Mouse (Mus musculus): Measurements from ENCODE around the gene Larp1. TPM values are rescaled to one million over a fixed set of nuclear protein-coding genes. Genes with fewer than 3 reads are reported as not detected.

Gene Larp1
- polyA plus RNA-seq, 1 experiment from 2014 or later: 25.0 TPM

DNA sequence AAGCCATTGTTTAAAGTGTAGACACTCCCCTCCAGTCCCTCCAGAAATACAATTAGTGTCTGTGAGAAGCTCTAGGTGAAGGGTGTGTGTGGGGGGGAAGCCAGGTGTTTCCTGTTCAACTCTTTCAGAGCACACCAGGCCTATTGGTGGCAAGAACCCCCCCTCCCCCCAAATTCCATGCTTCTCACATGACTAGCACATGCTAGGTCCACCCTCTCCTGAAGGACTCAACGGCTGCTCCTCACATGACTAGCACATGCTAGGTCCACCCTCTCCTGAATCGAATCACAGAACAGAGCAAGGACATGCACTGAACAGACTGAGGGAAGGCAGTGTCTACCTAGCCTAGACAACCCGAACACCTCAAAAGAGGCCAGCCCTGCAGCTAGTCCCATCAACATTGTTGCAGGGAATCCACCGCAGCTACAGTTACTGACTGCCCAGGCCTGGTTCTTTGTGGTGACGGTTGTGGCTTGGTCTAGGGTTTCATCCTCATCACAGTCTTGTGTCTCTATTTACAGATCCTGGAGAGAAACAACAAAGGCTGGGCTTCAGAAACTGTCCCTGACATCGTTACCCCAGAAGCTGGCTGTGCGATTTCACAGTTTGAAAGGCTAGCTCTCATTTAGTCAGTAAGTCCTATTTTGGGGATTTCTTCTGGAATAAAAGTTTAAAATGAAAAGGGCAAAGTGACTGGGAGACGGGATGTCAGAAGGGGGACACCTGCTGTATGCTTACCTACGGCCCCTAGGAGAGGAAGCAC, 93.9 kb downstream of the Larp1 start:
- Histone ChIP-seq H3K4me2 (replicated peaks; ENCODE audit: low read depth, low read length) (peak overlapping the region; percentile 45), H3K36me3 (ENCODE audit: control insufficient read depth, insufficient read depth, low read length) (no peaks in the 10 kb centered on the region), H3K4me3 (ENCODE audit: low read length) (peak overlapping the region; percentile 31; the same call in 1 of the 2 replicates), H3K9ac (ENCODE audit: low read depth, low read length) (peak overlapping the region; percentile 52; the same call in 1 of the 2 replicates), H3K27me3 (ENCODE audit: control insufficient read depth, insufficient read depth, low read length) (0 out of 2 replicates have a peak, but pooled peaks cover 2% of the 10 kb centered on the region), H3K4me1 (ENCODE audit: control insufficient read depth, insufficient read depth, low read length) (peaks cover 18% of the 10 kb centered on the region), H3K27ac (ENCODE audit: low read depth, low read length) (peak overlapping the region; percentile 57; the same call in 1 of the 2 replicates), H3K9me3 (ENCODE audit: control insufficient read depth, low read length) (no peaks in the 10 kb centered on the region)
- ATAC-seq (ENCODE audit: low FRiP score, low TSS enrichment): no peak
- 84% methylated on average over 9 of the region's 9 CpGs for WGBS

DNA sequence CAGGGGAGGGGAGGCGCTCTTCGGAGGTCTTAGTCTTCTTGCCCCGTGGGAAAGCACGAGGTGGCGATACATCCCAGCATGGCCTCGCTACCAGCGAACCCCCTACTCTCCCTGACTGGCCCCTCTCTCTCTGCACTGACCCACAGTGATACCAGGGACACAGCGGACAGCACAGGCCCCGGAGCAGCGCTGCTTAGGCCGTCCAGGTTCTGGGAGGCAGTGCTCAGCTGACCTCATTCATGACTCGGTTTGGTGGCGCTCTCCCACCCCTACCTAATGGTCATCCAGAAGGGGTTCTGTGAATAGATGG, 94.4 kb downstream of the Larp1 start:
- peak overlapping the region; percentile 52; the same call in 1 of the 2 replicates for H3K9ac ChIP-seq (ENCODE audit: low read depth, low read length)
- ATAC-seq (ENCODE audit: low FRiP score, low TSS enrichment): peak; percentile 51
- peak overlapping the region; percentile 45 for H3K4me2 ChIP-seq (replicated peaks; ENCODE audit: low read depth, low read length)
- peaks cover 19% of the 10 kb centered on the region for H3K4me1 ChIP-seq (ENCODE audit: control insufficient read depth, insufficient read depth, low read length)
- H3K36me3 ChIP-seq (ENCODE audit: control insufficient read depth, insufficient read depth, low read length): no peaks in the 10 kb centered on the region
- H3K27me3 ChIP-seq (ENCODE audit: control insufficient read depth, insufficient read depth, low read length): no peaks in the 10 kb centered on the region
- H3K4me3 ChIP-seq (ENCODE audit: low read length): peak overlapping the region; percentile 31
- no peaks in the 10 kb centered on the region for H3K9me3 ChIP-seq (ENCODE audit: control insufficient read depth, low read length)
- WGBS: 53% methylated on average over 13 of the region's 13 CpGs
- peak overlapping the region; percentile 57; the same call in 1 of the 2 replicates for H3K27ac ChIP-seq (ENCODE audit: low read depth, low read length)

DNA sequence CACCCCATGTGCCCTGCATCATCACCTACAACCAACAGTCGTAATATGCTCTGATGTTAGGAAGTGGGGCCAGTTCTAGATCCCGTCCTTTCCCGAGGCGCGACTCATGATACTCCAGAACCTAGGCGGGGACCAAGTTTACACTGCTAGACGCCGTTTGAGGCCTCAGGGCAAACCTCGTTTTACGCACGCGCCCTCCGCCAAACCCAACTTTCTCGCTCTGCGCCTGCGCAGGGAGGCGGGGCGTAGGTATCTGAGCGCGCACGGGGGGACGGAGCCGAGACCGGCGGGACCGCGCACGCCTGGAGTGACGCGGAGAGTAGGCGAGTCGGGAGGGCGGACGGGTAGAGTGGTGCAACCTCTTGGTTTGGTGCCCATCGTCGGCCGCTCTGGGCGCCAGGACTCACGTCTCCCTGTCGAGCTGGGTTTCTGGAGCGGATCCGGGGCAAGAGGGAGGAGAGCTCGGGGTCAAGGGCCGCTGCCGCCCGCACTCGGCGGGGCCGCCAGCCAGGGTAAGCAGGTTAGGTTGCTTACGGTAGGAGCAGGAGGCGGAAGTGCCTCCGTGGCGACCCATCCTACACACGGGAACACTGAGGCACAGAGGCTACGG, 94.9 kb downstream of the Larp1 start, which contains the start of gene Cnot8:
Gene Cnot8, plus strand, starts transcription at position 457 of the 610 bp plus-strand sequence.
- peak within 1 kb of the TSS; percentile 81 for H3K4me2 ChIP-seq (replicated peaks; ENCODE audit: low read depth, low read length)
- ATAC-seq (ENCODE audit: low FRiP score, low TSS enrichment): peak; percentile 97
- H3K9ac ChIP-seq (ENCODE audit: low read depth, low read length): peak within 1 kb of the TSS; percentile 87
- no peaks in the 10 kb centered on the region for H3K36me3 ChIP-seq (ENCODE audit: control insufficient read depth, insufficient read depth, low read length)
- WGBS: under 1% methylated on average over 55 of the region's 55 CpGs
- peak within 1 kb of the TSS; percentile 90 for H3K27ac ChIP-seq (ENCODE audit: low read depth, low read length)
- no peaks in the 10 kb centered on the region for H3K9me3 ChIP-seq (ENCODE audit: control insufficient read depth, low read length)
- H3K4me1 ChIP-seq (ENCODE audit: control insufficient read depth, insufficient read depth, low read length): peaks cover 19% of the 10 kb centered on the region
- H3K27me3 ChIP-seq (ENCODE audit: control insufficient read depth, insufficient read depth, low read length): no peaks in the 10 kb centered on the region
- H3K4me3 ChIP-seq (ENCODE audit: low read length): peak within 1 kb of the TSS; percentile 71

DNA sequence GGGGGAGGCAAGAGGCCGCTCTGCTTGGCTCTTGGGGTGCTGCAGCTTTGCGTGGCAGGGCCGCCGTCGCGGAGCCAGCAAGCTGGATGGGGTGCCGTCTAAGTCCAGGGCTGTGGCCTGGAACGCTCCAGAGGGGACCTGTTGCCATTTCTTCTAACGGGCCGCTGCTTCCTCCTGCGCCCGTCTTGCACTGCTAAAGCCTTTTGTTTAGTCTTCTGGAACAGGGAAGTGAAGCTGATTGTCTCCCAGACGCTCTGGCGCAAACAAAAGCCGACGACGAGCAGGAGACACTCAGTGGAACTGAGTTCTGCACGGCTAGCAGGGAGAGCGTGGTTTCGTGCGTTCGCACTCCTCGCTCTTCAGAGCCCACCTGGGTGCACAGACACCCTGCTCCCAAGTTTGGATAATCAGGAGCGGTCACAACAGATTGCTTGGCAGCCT, 95.5 kb downstream of the Larp1 start:
- under 1% methylated on average over 24 of the region's 24 CpGs for WGBS

DNA sequence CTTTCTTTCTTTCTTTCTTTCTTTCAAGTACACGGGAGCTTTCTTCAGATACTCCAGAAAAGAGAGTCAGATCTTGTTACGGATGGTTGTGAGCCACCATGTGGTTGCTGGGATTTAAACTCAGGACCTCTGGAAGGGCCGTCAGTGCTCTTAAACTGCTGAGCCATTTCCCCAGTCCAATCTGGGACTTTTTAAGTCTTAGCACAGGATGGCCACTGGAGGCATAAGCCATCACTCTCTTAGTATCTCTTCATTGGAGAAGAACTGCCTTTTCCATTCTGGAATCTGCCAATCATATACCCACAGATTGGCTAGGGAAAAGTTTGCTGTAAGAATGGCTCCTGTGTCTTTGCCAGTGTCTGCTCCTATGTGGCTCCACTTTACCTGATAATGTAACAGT, 98.1 kb downstream of the Larp1 start:
- Histone ChIP-seq H3K36me3 (ENCODE audit: control insufficient read depth, insufficient read depth, low read length) (peaks cover 23% of the 10 kb centered on the region), H3K27me3 (ENCODE audit: control insufficient read depth, insufficient read depth, low read length) (no peaks in the 10 kb centered on the region), H3K27ac (ENCODE audit: low read depth, low read length) (no peak overlapping the region), H3K9me3 (ENCODE audit: control insufficient read depth, low read length) (no peaks in the 10 kb centered on the region), H3K4me2 (replicated peaks; ENCODE audit: low read depth, low read length) (no peak overlapping the region), H3K9ac (ENCODE audit: low read depth, low read length) (no peak overlapping the region), H3K4me1 (ENCODE audit: control insufficient read depth, insufficient read depth, low read length) (peaks cover 19% of the 10 kb centered on the region), H3K4me3 (ENCODE audit: low read length) (no peak overlapping the region)
- ATAC-seq (ENCODE audit: low FRiP score, low TSS enrichment): no peak
- WGBS: 47% methylated on average over 3 of the region's 3 CpGs

More for the DNA sequence above, 95.5 kb downstream of the Larp1 start:
- Histone ChIP-seq H3K36me3 (ENCODE audit: control insufficient read depth, insufficient read depth, low read length) (no peaks in the 10 kb centered on the region), H3K9me3 (ENCODE audit: control insufficient read depth, low read length) (no peaks in the 10 kb centered on the region), H3K4me2 (replicated peaks; ENCODE audit: low read depth, low read length) (peak overlapping the region; percentile 81), H3K4me1 (ENCODE audit: control insufficient read depth, insufficient read depth, low read length) (peaks cover 19% of the 10 kb centered on the region), H3K27ac (ENCODE audit: low read depth, low read length) (peak overlapping the region; percentile 90), H3K9ac (ENCODE audit: low read depth, low read length) (peak overlapping the region; percentile 87), H3K4me3 (ENCODE audit: low read length) (peak overlapping the region; percentile 71), H3K27me3 (ENCODE audit: control insufficient read depth, insufficient read depth, low read length) (no peaks in the 10 kb centered on the region)
- ATAC-seq (ENCODE audit: low FRiP score, low TSS enrichment): 0 out of 2 replicates have a peak, but pooled peaks have one; percentile 13

DNA sequence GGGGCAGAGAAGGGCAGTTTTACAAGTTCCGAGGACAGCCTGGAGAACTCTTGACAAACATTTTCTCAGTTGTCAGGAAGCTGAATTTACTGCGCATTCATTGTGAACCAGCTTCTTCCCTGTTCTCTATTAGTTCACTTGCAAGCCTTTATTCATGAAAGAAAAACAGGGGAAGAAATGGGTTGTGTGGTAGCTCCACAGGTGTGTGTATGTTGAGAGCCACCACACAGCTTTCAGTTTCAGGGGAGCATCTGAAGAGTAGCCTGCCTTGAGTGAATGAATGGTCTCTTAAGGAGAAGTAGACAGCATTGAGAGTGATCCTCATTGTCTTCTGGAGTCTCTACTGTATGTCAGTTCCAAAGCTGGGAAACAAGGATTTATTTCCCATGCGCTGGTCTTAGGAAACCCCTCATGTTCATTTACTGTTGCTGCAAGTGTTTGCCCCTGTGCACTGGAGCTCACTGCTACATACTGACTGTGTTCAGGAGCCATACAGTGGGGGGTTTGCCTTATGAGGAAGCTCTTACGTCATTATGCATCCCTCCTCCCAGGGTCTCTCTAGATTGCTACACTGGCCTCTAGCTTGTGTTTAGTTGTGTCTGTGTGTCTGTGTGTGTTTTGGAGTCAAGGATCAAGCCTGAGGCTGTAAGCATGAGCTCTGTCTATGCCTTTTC, 98.9 kb downstream of the Larp1 start:
- H3K4me1 ChIP-seq (ENCODE audit: control insufficient read depth, insufficient read depth, low read length): peaks cover 19% of the 10 kb centered on the region
- H3K27ac ChIP-seq (ENCODE audit: low read depth, low read length): no peak overlapping the region
- WGBS: 72% methylated on average over 4 of the region's 4 CpGs
- H3K4me3 ChIP-seq (ENCODE audit: low read length): no peak overlapping the region
- no peak for ATAC-seq (ENCODE audit: low FRiP score, low TSS enrichment)
- H3K4me2 ChIP-seq (replicated peaks; ENCODE audit: low read depth, low read length): no peak overlapping the region
- H3K9ac ChIP-seq (ENCODE audit: low read depth, low read length): no peak overlapping the region
- no peaks in the 10 kb centered on the region for H3K9me3 ChIP-seq (ENCODE audit: control insufficient read depth, low read length)
- no peaks in the 10 kb centered on the region for H3K27me3 ChIP-seq (ENCODE audit: control insufficient read depth, insufficient read depth, low read length)
- peaks cover 30% of the 10 kb centered on the region for H3K36me3 ChIP-seq (ENCODE audit: control insufficient read depth, insufficient read depth, low read length)

Other genes with a start within 250 kb of the Larp1 start
- 15.0 and 19.0 TPM in 2 replicates for gene Sap30l, start 207.4 kb upstream of the Larp1 start, polyA plus RNA-seq (2014; fragmentation: Nextera tagmentation; extraction: Ambion mirVana)
- not detected in 2 replicates for gene Hand1, start 176.2 kb upstream of the Larp1 start, polyA plus RNA-seq (2014; fragmentation: Nextera tagmentation; extraction: Ambion mirVana)
- gene Gm12248, start 84.1 kb downstream of the Larp1 start, polyA plus RNA-seq (2014; fragmentation: Nextera tagmentation; extraction: Ambion mirVana): not detected in 2 replicates
- gene Cnot8, start 95.1 kb downstream of the Larp1 start, polyA plus RNA-seq (2014; fragmentation: Nextera tagmentation; extraction: Ambion mirVana): 62.0 and 89.1 TPM in 2 replicates
- gene Gemin5, start 159.5 kb downstream of the Larp1 start, polyA plus RNA-seq (2014; fragmentation: Nextera tagmentation; extraction: Ambion mirVana): 27.1 and 35.7 TPM in 2 replicates
- gene Mrpl22, start 162.6 kb downstream of the Larp1 start, polyA plus RNA-seq (2014; fragmentation: Nextera tagmentation; extraction: Ambion mirVana): 137 and 186 TPM in 2 replicates
- gene Igtp, start 190.5 kb downstream of the Larp1 start, polyA plus RNA-seq (2014; fragmentation: Nextera tagmentation; extraction: Ambion mirVana): 3.3 and 4.2 TPM in 2 replicates
- 0.84 and 1.9 TPM in 2 replicates for gene Irgm2, start 190.6 kb downstream of the Larp1 start, polyA plus RNA-seq (2014; fragmentation: Nextera tagmentation; extraction: Ambion mirVana)

All from kidney, embryonic 14.5 days (tissue).